10 mouse cellular contexts compared by ENCODE assay signal in genomic region chr7:83580946-83581345, GRCm38 (mm10). TPM values are rescaled to one million over a fixed set of nuclear protein-coding genes. Genes with fewer than 3 reads are reported as not detected.
DNase-seq lines count a peak whose midpoint lies in the region; ATAC-seq and TF ChIP-seq lines count a peak whose summit lies in the region.
"Had no signal": no experiment of that assay in that cellular context is flagged by ENCODE, and none has a peak within 500 bp of the region (broad histone marks: within the 10 kb centered on the region; RNA-seq: fewer than 3 reads in every experiment).

No protein-coding gene starts in this region.

- WGBS in hindbrain, embryonic 10.5 days = 52% methylated on average over 4 of the region's 4 CpGs
- WGBS in hindbrain, embryonic 12.5 days = 45% methylated on average over 4 of the region's 4 CpGs
- WGBS in neural tube, embryonic 13.5 days = 49% methylated on average over 4 of the region's 4 CpGs
- 27% methylated on average over 4 of the region's 4 CpGs for WGBS in hindbrain, embryonic 16.5 days
- 56% methylated on average over 4 of the region's 4 CpGs for WGBS in stomach, postnatal 0 days

- no peak for TF ChIP-seq EP300 in stomach, postnatal 0 days (optimal IDR thresholded peaks at IDR 0.05)

- H3K36me3 ChIP-seq in hindbrain, embryonic 10.5 days = no peaks in the 10 kb centered on the region
- H3K36me3 ChIP-seq in hindbrain, embryonic 12.5 days = no peaks in the 10 kb centered on the region
- H3K36me3 ChIP-seq in neural tube, embryonic 13.5 days = no peaks in the 10 kb centered on the region
- H3K36me3 ChIP-seq in hindbrain, embryonic 16.5 days (ENCODE audit: control insufficient read depth, insufficient read depth, low read length) = no peaks in the 10 kb centered on the region
- H3K36me3 ChIP-seq in stomach, postnatal 0 days (ENCODE audit: control insufficient read depth, insufficient read depth, low read length) = no peaks in the 10 kb centered on the region
- H3K36me3 ChIP-seq: liver, embryonic 15.5 days had no signal

- peaks cover 11% of the 10 kb centered on the region for H3K4me1 ChIP-seq in hindbrain, embryonic 10.5 days (replicated peaks)
- H3K4me1 ChIP-seq in hindbrain, embryonic 12.5 days = peaks cover 8% of the 10 kb centered on the region; the same call in 1 of the 2 replicates
- peaks cover 10% of the 10 kb centered on the region for H3K4me1 ChIP-seq in neural tube, embryonic 13.5 days (replicated peaks)
- peaks cover 8% of the 10 kb centered on the region for H3K4me1 ChIP-seq in hindbrain, embryonic 16.5 days (ENCODE audit: control insufficient read depth, insufficient read depth, low read depth, low read length)
- H3K4me1 ChIP-seq in stomach, postnatal 0 days (replicated peaks; ENCODE audit: control insufficient read depth, insufficient read depth) = no peaks in the 10 kb centered on the region
- H3K4me1 ChIP-seq: liver, embryonic 15.5 days had no signal

- no peaks in the 10 kb centered on the region for H3K27me3 ChIP-seq in hindbrain, embryonic 10.5 days (ENCODE audit: insufficient read depth, poor library complexity, severe bottlenecking)
- H3K27me3 ChIP-seq in hindbrain, embryonic 12.5 days = no peaks in the 10 kb centered on the region
- no peaks in the 10 kb centered on the region for H3K27me3 ChIP-seq in neural tube, embryonic 13.5 days
- no peaks in the 10 kb centered on the region for H3K27me3 ChIP-seq in hindbrain, embryonic 16.5 days (replicated peaks; ENCODE audit: control insufficient read depth, insufficient read depth, low read length)
- H3K27me3 ChIP-seq in stomach, postnatal 0 days (ENCODE audit: control insufficient read depth, insufficient read depth, low read length) = no peaks in the 10 kb centered on the region
- H3K27me3 ChIP-seq: liver, embryonic 15.5 days had no signal

- TF ChIP-seq CTCF in stomach, postnatal 0 days (IDR thresholded peaks at IDR 0.05; ENCODE audit: low read depth) = no peak

- H3K4me3 ChIP-seq in hindbrain, embryonic 10.5 days = no peak overlapping the region
- no peak overlapping the region for H3K4me3 ChIP-seq in hindbrain, embryonic 12.5 days
- no peak overlapping the region for H3K4me3 ChIP-seq in neural tube, embryonic 13.5 days
- no peak overlapping the region for H3K4me3 ChIP-seq in hindbrain, embryonic 16.5 days (ENCODE audit: low read length)
- no peak overlapping the region for H3K4me3 ChIP-seq in stomach, postnatal 0 days (ENCODE audit: low read depth, low read length)
- H3K4me3 ChIP-seq: liver, embryonic 15.5 days had no signal

- peak; percentile 44 for DNase-seq in hindbrain, embryonic 10.5 days (ENCODE audit: low spot score)
- DNase-seq in neural tube, embryonic 10.5 days (ENCODE audit: extremely low spot score, low spot score) = no peak
- DNase-seq in stomach, postnatal 0 days (ENCODE audit: low spot score) = peak; percentile 26
- DNase-seq in urinary bladder, postnatal 10 days (ENCODE audit: low spot score) = no peak
- DNase-seq: thymus, adult 18-20 months had no signal

- no peak overlapping the region for H3K4me2 ChIP-seq in hindbrain, embryonic 12.5 days (replicated peaks)
- no peak overlapping the region for H3K4me2 ChIP-seq in neural tube, embryonic 13.5 days
- no peak overlapping the region for H3K4me2 ChIP-seq in hindbrain, embryonic 16.5 days (ENCODE audit: low read length)
- H3K4me2 ChIP-seq in stomach, postnatal 0 days (replicated peaks; ENCODE audit: low read depth) = no peak overlapping the region
- H3K4me2 ChIP-seq: liver, embryonic 15.5 days had no signal

- H3K27ac ChIP-seq in hindbrain, embryonic 10.5 days = no peak overlapping the region
- no peak overlapping the region for H3K27ac ChIP-seq in hindbrain, embryonic 12.5 days
- H3K27ac ChIP-seq in neural tube, embryonic 13.5 days (replicated peaks) = no peak overlapping the region
- H3K27ac ChIP-seq in hindbrain, embryonic 16.5 days (ENCODE audit: low read depth, low read length) = no peak overlapping the region
- no peak overlapping the region for H3K27ac ChIP-seq in stomach, postnatal 0 days (replicated peaks)
- H3K27ac ChIP-seq: liver, embryonic 15.5 days had no signal

- H3K9me3 ChIP-seq in hindbrain, embryonic 10.5 days = no peaks in the 10 kb centered on the region
- no peaks in the 10 kb centered on the region for H3K9me3 ChIP-seq in hindbrain, embryonic 12.5 days (replicated peaks)
- no peaks in the 10 kb centered on the region for H3K9me3 ChIP-seq in neural tube, embryonic 13.5 days
- no peaks in the 10 kb centered on the region for H3K9me3 ChIP-seq in hindbrain, embryonic 16.5 days (ENCODE audit: control insufficient read depth, low read length)
- H3K9me3 ChIP-seq in stomach, postnatal 0 days (ENCODE audit: control insufficient read depth, low read length) = no peaks in the 10 kb centered on the region
- H3K9me3 ChIP-seq: liver, embryonic 15.5 days had no signal

- no peak overlapping the region for H3K9ac ChIP-seq in hindbrain, embryonic 12.5 days
- H3K9ac ChIP-seq in neural tube, embryonic 13.5 days = no peak overlapping the region
- H3K9ac ChIP-seq in hindbrain, embryonic 16.5 days (ENCODE audit: low read depth, low read length) = no peak overlapping the region
- no peak overlapping the region for H3K9ac ChIP-seq in stomach, postnatal 0 days (ENCODE audit: low read length)
- H3K9ac ChIP-seq: liver, embryonic 15.5 days had no signal

- ATAC-seq in hindbrain, embryonic 12.5 days (ENCODE audit: low FRiP score) = no peak
- peak; percentile 80 for ATAC-seq in neural tube, embryonic 13.5 days (ENCODE audit: low read depth)
- ATAC-seq in hindbrain, embryonic 16.5 days = peak; percentile 91
- peak; percentile 74 for ATAC-seq in stomach, postnatal 0 days (ENCODE audit: low FRiP score, low TSS enrichment)
- no peak for ATAC-seq in monocyte, adult 5-6 weeks (replicated peaks; ENCODE audit: insufficient number of reproducible peaks, low FRiP score, low TSS enrichment, poor library complexity, severe bottlenecking)

RNA-seq across cellular contexts. Expression of gene Tmc3, which starts 3.8 kb away (rescaled TPM):
- polyA plus RNA-seq in hindbrain, embryonic 10.5 days (2016; fragmentation: Nextera tagmentation; extraction: Ambion mirVana) = 0.67 and 0.80 TPM in 2 replicates
- polyA plus RNA-seq in hindbrain, embryonic 12.5 days (2016; fragmentation: Nextera tagmentation; extraction: Ambion mirVana) = 0.26 and 1.2 TPM in 2 replicates
- 0.59 and 0.64 TPM in 2 replicates for polyA plus RNA-seq in neural tube, embryonic 13.5 days (2015; fragmentation: Nextera tagmentation; extraction: Ambion mirVana)
- polyA plus RNA-seq in hindbrain, embryonic 16.5 days (2015; fragmentation: Nextera tagmentation; extraction: Ambion mirVana) = 0.29 and 0.33 TPM in 2 replicates
- 1.1 and 1.2 TPM in 2 replicates for polyA plus RNA-seq in stomach, postnatal 0 days (2015; fragmentation: Nextera tagmentation; extraction: Ambion mirVana)
- 0.10 to 7.4 TPM (median 0.29 TPM) in 3 replicates for total RNA-seq in monocyte, adult 5-6 weeks (2017)

RNA-seq across cellular contexts. Expression of gene Stard5, which starts 50.8 kb away (rescaled TPM):
- polyA plus RNA-seq in hindbrain, embryonic 10.5 days (2016; fragmentation: Nextera tagmentation; extraction: Ambion mirVana) = 12.8 and 14.2 TPM in 2 replicates
- 11.6 and 12.9 TPM in 2 replicates for polyA plus RNA-seq in hindbrain, embryonic 12.5 days (2016; fragmentation: Nextera tagmentation; extraction: Ambion mirVana)
- polyA plus RNA-seq in neural tube, embryonic 13.5 days (2015; fragmentation: Nextera tagmentation; extraction: Ambion mirVana) = 6.8 and 7.4 TPM in 2 replicates
- 6.6 and 7.3 TPM in 2 replicates for polyA plus RNA-seq in hindbrain, embryonic 16.5 days (2015; fragmentation: Nextera tagmentation; extraction: Ambion mirVana)
- polyA plus RNA-seq in stomach, postnatal 0 days (2015; fragmentation: Nextera tagmentation; extraction: Ambion mirVana) = 33.8 and 34.1 TPM in 2 replicates
- total RNA-seq in monocyte, adult 5-6 weeks (2017) = 32.2 to 38.7 TPM (median 38.0 TPM) in 3 replicates

Comparison
In these comparisons a context has a peak if more than half of its experiments do, and no peak if none do; other contexts are left out.
1. ATAC-seq: peak in neural tube, embryonic 13.5 days (single experiment), hindbrain, embryonic 16.5 days (single experiment) and stomach, postnatal 0 days (single experiment); none in hindbrain, embryonic 12.5 days (single experiment) and monocyte, adult 5-6 weeks (single experiment).
2. DNase-seq: peak in hindbrain, embryonic 10.5 days (single experiment) and stomach, postnatal 0 days (single experiment); none in neural tube, embryonic 10.5 days (single experiment) and urinary bladder, postnatal 10 days (single experiment).